Mouse (Mus musculus) CH12.LX (cell line): ENCODE results near the gene Hnrnpa1. TPM values are rescaled to one million over a fixed set of nuclear protein-coding genes. Genes with fewer than 3 reads are reported as not detected.
A peak's percentile ranks its signal among the peaks of the same experiment; 100 is the strongest.

ENCODE experiments used
- DNase-seq: peaks from one replicate; pipeline ENCODE4 v3.0.0-alpha.2; 2013; ENCODE audit errors: extremely low read depth
- H3K27ac ChIP-seq: 2 replicates; pipeline ENCODE4 v1.5.1; 2012; ENCODE audit warnings: low read depth, mild to moderate bottlenecking, control low read depth, moderate library complexity; ENCODE audit not compliant: insufficient read depth
- H3K27me3 ChIP-seq: replicated peaks from 2 replicates; pipeline ENCODE3; 2012; ENCODE audit warnings: inconsistent platforms
- H3K36me3 ChIP-seq, 2 experiments: replicated peaks in 1 of 2; 2 replicates each; pipeline versions ENCODE3 to v1.6.1; 2012; ENCODE audit warnings: inconsistent platforms in 1 of 2, low read length in 1 of 2, mild to moderate bottlenecking in 1 of 2, mixed read lengths in 1 of 2, moderate library complexity in 1 of 2; ENCODE audit not compliant: control insufficient read depth in 1 of 2, insufficient read depth in 1 of 2
- H3K4me1 ChIP-seq, 2 experiments: 2 replicates each; pipeline ENCODE4 v1.6.1; 2012; ENCODE audit warnings: inconsistent platforms in 1 of 2, moderate library complexity in 1 of 2; ENCODE audit not compliant: insufficient read depth in 2 of 2, control insufficient read depth in 1 of 2
- H3K4me2 ChIP-seq: 2 replicates; pipeline ENCODE4 v1.6.1; 2012; ENCODE audit warnings: low read depth, mild to moderate bottlenecking, control low read depth; ENCODE audit not compliant: poor library complexity, insufficient read depth, severe bottlenecking
- H3K4me3 ChIP-seq, 3 experiments: fragments of 150-350 bp in 1 of 3; sonication (generic) in 1 of 3; replicated peaks in 1 of 3; 2 replicates each; pipeline versions ENCODE3 to v1.5.1; 2011 to 2012; ENCODE audit warnings: low read depth in 2 of 3, low read length in 2 of 3, mild to moderate bottlenecking in 2 of 3, moderate library complexity in 2 of 3, control low read depth in 1 of 3, improper control_type of control experiment in 1 of 3, inconsistent platforms in 1 of 3, mixed read lengths in 1 of 3; ENCODE audit not compliant: poor library complexity in 1 of 3
- H3K79me2 ChIP-seq: replicated peaks from 2 replicates; pipeline ENCODE4 v1.6.1; 2012; ENCODE audit warnings: mild to moderate bottlenecking, moderate library complexity; ENCODE audit not compliant: control insufficient read depth, poor library complexity, insufficient read depth, severe bottlenecking; ENCODE audit errors: extremely low read depth
- H3K9ac ChIP-seq: 2 replicates; pipeline ENCODE4 v1.6.1; 2012; ENCODE audit warnings: low read depth, mild to moderate bottlenecking, control low read depth, moderate library complexity; ENCODE audit not compliant: insufficient read depth
- H3K9me3 ChIP-seq: replicated peaks from 2 replicates; pipeline ENCODE3; 2012; ENCODE audit warnings: low read length, inconsistent platforms, mixed read lengths
- BHLHE40 ChIP-seq: IDR thresholded peaks from 2 replicates; pipeline ENCODE4 v1.6.1; 2011; ENCODE audit warnings: mild to moderate bottlenecking, low read depth, low read length, improper control_type of control experiment
- CHD1 ChIP-seq: IDR thresholded peaks from 2 replicates; pipeline ENCODE4 v1.6.1; 2012; ENCODE audit warnings: low read depth, low read length, improper control_type of control experiment, inconsistent platforms
- CHD2 ChIP-seq: IDR thresholded peaks from 2 replicates; pipeline ENCODE4 v1.6.1; 2011; ENCODE audit warnings: low read length, improper control_type of control experiment
- CTCF ChIP-seq, 2 experiments: IDR thresholded peaks in 1 of 2; conservative IDR thresholded peaks in 1 of 2; 2 replicates each; pipeline ENCODE4 v1.5.1; 2011 to 2012; ENCODE audit warnings: low read depth in 2 of 2, low read length in 2 of 2, improper control_type of control experiment in 1 of 2, inconsistent platforms in 1 of 2, mild to moderate bottlenecking in 1 of 2, moderate library complexity in 1 of 2
- E2F4 ChIP-seq: IDR thresholded peaks from 2 replicates; pipeline ENCODE4 v1.6.1; 2011; ENCODE audit warnings: low read depth, low read length, improper control_type of control experiment; ENCODE audit not compliant: insufficient replicate concordance
- ELF1 ChIP-seq: IDR thresholded peaks from 2 replicates; pipeline ENCODE4 v1.6.1; 2014; ENCODE audit warnings: low read depth, mild to moderate bottlenecking, inconsistent platforms, low read length, improper control_type of control experiment
- EP300 ChIP-seq: IDR thresholded peaks from 2 replicates; pipeline ENCODE4 v1.6.1; 2011; ENCODE audit warnings: low read length, improper control_type of control experiment
- ETS1 ChIP-seq: conservative IDR thresholded peaks from 2 replicates; pipeline ENCODE4 v1.6.1; 2012; ENCODE audit warnings: low read depth, mild to moderate bottlenecking, inconsistent platforms, low read length, improper control_type of control experiment, moderate library complexity
- GABPA ChIP-seq: IDR thresholded peaks from 2 replicates; pipeline ENCODE4 v1.6.1; 2012; ENCODE audit warnings: low read depth, low read length, improper control_type of control experiment, inconsistent platforms; ENCODE audit not compliant: insufficient replicate concordance
- HCFC1 ChIP-seq: IDR thresholded peaks from 2 replicates; pipeline ENCODE4 v1.6.1; 2012; ENCODE audit warnings: low read depth, mild to moderate bottlenecking, inconsistent platforms, low read length, improper control_type of control experiment
- IRF4 ChIP-seq: IDR thresholded peaks from 2 replicates; pipeline ENCODE4 v1.6.1; 2014; ENCODE audit warnings: low read depth, mild to moderate bottlenecking, inconsistent platforms, low read length, improper control_type of control experiment
- JUN ChIP-seq: IDR thresholded peaks from 2 replicates; pipeline ENCODE4 v1.6.1; 2011; ENCODE audit warnings: low read depth, mild to moderate bottlenecking, low read length, improper control_type of control experiment, moderate library complexity; ENCODE audit not compliant: insufficient read depth
- JUND ChIP-seq: conservative IDR thresholded peaks from 2 replicates; pipeline ENCODE4 v1.6.1; 2011; ENCODE audit warnings: low read depth, low read length, improper control_type of control experiment
- KAT2A ChIP-seq: IDR thresholded peaks from 2 replicates; pipeline ENCODE4 v1.6.1; 2012; ENCODE audit warnings: low read length, improper control_type of control experiment, inconsistent platforms; ENCODE audit not compliant: insufficient replicate concordance
- MAFK ChIP-seq: IDR thresholded peaks from 2 replicates; pipeline ENCODE4 v1.6.1; 2011; ENCODE audit warnings: low read length, improper control_type of control experiment; ENCODE audit not compliant: insufficient replicate concordance
- MAX ChIP-seq: IDR thresholded peaks from 2 replicates; pipeline ENCODE4 v1.6.1; 2011; ENCODE audit warnings: low read length, improper control_type of control experiment
- MAZ ChIP-seq: IDR thresholded peaks from 2 replicates; pipeline ENCODE4 v1.6.1; 2012; ENCODE audit warnings: low read depth, mild to moderate bottlenecking, inconsistent platforms, low read length, improper control_type of control experiment, moderate library complexity
- MEF2A ChIP-seq: IDR thresholded peaks from 2 replicates; pipeline ENCODE4 v1.6.1; 2014; ENCODE audit warnings: low read depth, mild to moderate bottlenecking, inconsistent platforms, low read length, improper control_type of control experiment, borderline replicate concordance
- MXI1 ChIP-seq: IDR thresholded peaks from 2 replicates; pipeline ENCODE4 v1.6.1; 2011; ENCODE audit warnings: mild to moderate bottlenecking, low read depth, low read length, improper control_type of control experiment
- MYC ChIP-seq: IDR thresholded peaks from 2 replicates; pipeline ENCODE4 v1.6.1; 2011; ENCODE audit warnings: low read depth, mild to moderate bottlenecking, improper control_type of control experiment, low read length
- NELFE ChIP-seq: IDR thresholded peaks from 2 replicates; pipeline ENCODE4 v1.6.1; 2011; ENCODE audit warnings: low read depth, low read length, improper control_type of control experiment
- NRF1 ChIP-seq: IDR thresholded peaks from 2 replicates; pipeline ENCODE4 v1.6.1; 2014; ENCODE audit warnings: low read depth, mild to moderate bottlenecking, inconsistent platforms, low read length, improper control_type of control experiment, moderate library complexity
- PAX5 ChIP-seq: IDR thresholded peaks from 2 replicates; pipeline ENCODE4 v1.6.1; 2012; ENCODE audit warnings: low read length, inconsistent platforms, mixed read lengths
- POLR2A ChIP-seq: IDR thresholded peaks from 2 replicates; pipeline ENCODE4 v1.6.1; 2011; ENCODE audit warnings: low read depth, mild to moderate bottlenecking, improper control_type of control experiment, low read length
- POLR2AphosphoS2 ChIP-seq: IDR thresholded peaks from 2 replicates; pipeline ENCODE4 v1.6.1; 2011; ENCODE audit warnings: low read depth, low read length, improper control_type of control experiment
- RAD21 ChIP-seq: IDR thresholded peaks from 2 replicates; pipeline ENCODE4 v1.6.1; 2011; ENCODE audit warnings: low read depth, mild to moderate bottlenecking, low read length, improper control_type of control experiment, moderate library complexity
- RCOR1 ChIP-seq: conservative IDR thresholded peaks from 2 replicates; pipeline ENCODE4 v1.6.1; 2012; ENCODE audit warnings: low read depth, mild to moderate bottlenecking, inconsistent platforms, low read length, improper control_type of control experiment
- SIN3A ChIP-seq: IDR thresholded peaks from 2 replicates; pipeline ENCODE4 v1.6.1; 2012; ENCODE audit warnings: low read length, improper control_type of control experiment, inconsistent platforms
- SMC3 ChIP-seq: IDR thresholded peaks from 2 replicates; pipeline ENCODE4 v1.6.1; 2011; ENCODE audit warnings: low read depth, low read length, improper control_type of control experiment
- TBP ChIP-seq: conservative IDR thresholded peaks from 2 replicates; pipeline ENCODE4 v1.6.1; 2011; ENCODE audit warnings: low read depth, low read length, improper control_type of control experiment
- TCF12 ChIP-seq: IDR thresholded peaks from 2 replicates; pipeline ENCODE4 v1.6.1; 2014; ENCODE audit warnings: low read depth, mild to moderate bottlenecking, inconsistent platforms, low read length, improper control_type of control experiment
- UBTF ChIP-seq: IDR thresholded peaks from 2 replicates; pipeline ENCODE4 v1.6.1; 2012; ENCODE audit warnings: low read depth, mild to moderate bottlenecking, inconsistent platforms, low read length, improper control_type of control experiment, moderate library complexity
- USF1 ChIP-seq: IDR thresholded peaks from 2 replicates; pipeline ENCODE4 v1.6.1; 2014; ENCODE audit warnings: low read depth, mild to moderate bottlenecking, inconsistent platforms, low read length, improper control_type of control experiment
- USF2 ChIP-seq: conservative IDR thresholded peaks from 2 replicates; pipeline ENCODE4 v1.6.1; 2011; ENCODE audit warnings: low read depth, low read length, improper control_type of control experiment
- ZC3H11A ChIP-seq: IDR thresholded peaks from 2 replicates; pipeline ENCODE4 v1.6.1; 2012; ENCODE audit warnings: low read depth, mild to moderate bottlenecking, inconsistent platforms, low read length, improper control_type of control experiment
- ZKSCAN1 ChIP-seq: IDR thresholded peaks from 2 replicates; pipeline ENCODE4 v1.6.1; 2012; ENCODE audit warnings: low read depth, inconsistent platforms, low read length, improper control_type of control experiment, borderline replicate concordance
- ZMIZ1 ChIP-seq: IDR thresholded peaks from 2 replicates; pipeline ENCODE4 v1.6.1; 2012; ENCODE audit warnings: low read depth, mild to moderate bottlenecking, inconsistent platforms, low read length, improper control_type of control experiment
- ZNF384 ChIP-seq: IDR thresholded peaks from 2 replicates; pipeline ENCODE4 v1.6.1; 2012; ENCODE audit warnings: low read depth, low read length, improper control_type of control experiment, inconsistent platforms
- dilution Hi-C: fragments of 300-500 bp; cut with MboI; formaldehyde crosslinking; loops from 2 replicates; pipeline ENCODE4 v1.14.3; 2020; ENCODE audit warnings: low sequenced_read_pairs; ENCODE audit not compliant: extremely low pct_unique_long_range_greater_than_20kb, extremely low pct_ligation_motif_present
- in situ Hi-C: fragments of 300-500 bp; cut with MboI; formaldehyde crosslinking; loops from 3 replicates; pipeline ENCODE4 v1.14.3; 2019; ENCODE audit warnings: low sequenced_read_pairs, low pct_ligation_motif_present, low pct_unique_long_range_greater_than_20kb, mixed read lengths
- polyA plus RNA-seq: library from polyadenylated mRNA; unstranded; fragments of >175 nt; gene quantifications from 2 replicates; pipeline ENCODE4 v1.2.1, GENCODE M21; 2012; ENCODE audit warnings: low read depth; ENCODE audit not compliant: insufficient read length
- total RNA-seq, 2 experiments: library from RNA; depleted of rRNA; stranded (reverse); fragments of 300-350 nt in 1 of 2; fragments of >200 nt in 1 of 2; gene quantifications; 2 replicates each; pipeline ENCODE4 v1.2.3; 2012 to 2014

Gene Hnrnpa1
- total and polyA plus RNA-seq, 3 experiments, result 635 to 1,799 (median 757) TPM

DNA sequence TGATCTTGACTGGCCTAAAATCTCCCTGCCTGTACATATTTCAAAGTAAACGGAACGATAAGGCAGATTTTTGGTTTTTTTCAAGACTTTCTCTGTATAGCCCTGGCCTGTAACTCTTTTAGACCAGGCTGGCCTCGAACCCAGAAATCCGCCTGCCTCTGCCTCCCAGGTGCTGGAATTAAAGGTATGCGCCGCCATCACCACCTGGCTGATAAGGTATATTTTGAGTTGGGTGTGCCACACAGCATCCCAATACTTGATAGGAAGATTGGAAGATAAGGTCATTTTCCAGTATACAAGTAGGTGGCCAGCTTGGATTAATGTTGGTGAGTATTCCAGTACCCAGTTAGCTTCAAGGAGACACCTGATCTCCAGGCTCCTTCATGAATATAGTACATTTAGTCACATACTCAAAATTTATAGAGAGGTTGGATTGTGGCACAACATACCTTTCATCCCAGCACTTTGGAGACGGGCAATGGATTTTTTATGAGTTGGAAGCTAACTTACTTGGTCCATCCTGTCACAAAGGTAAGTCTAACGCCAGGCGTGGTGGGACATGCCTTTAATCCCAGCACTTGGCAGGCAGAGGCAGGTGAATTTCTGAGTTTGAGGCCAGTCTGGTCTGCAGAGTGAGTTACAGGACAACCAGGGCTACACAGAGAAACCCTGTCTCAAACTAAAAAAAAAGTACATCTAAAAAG is 7.0 kb downstream of the Hnrnpa1 start:
- H3K36me3 ChIP-seq, result peaks cover 49 to 83% of the 10 kb centered on the region in 2 experiments
- no peak for TF ChIP-seq HCFC1
- no peak for TF ChIP-seq USF2
- TF ChIP-seq CHD1, result peak; percentile 28; the same call in 1 of the 2 replicates
- no peak for TF ChIP-seq ZNF384
- no peak for TF ChIP-seq KAT2A
- TF ChIP-seq E2F4, result no peak
- TF ChIP-seq MEF2A, result no peak
- TF ChIP-seq MAX, result no peak
- peak; percentile 32; the same call in 1 of the 2 replicates for TF ChIP-seq NELFE
- TF ChIP-seq CHD2, result 0 out of 2 replicates have a peak, but pooled peaks have one; percentile 4
- no peak for TF ChIP-seq JUND
- no peak for TF ChIP-seq EP300
- no peak for TF ChIP-seq USF1
- no peak for TF ChIP-seq UBTF
- no peak for TF ChIP-seq MAZ
- no peak for TF ChIP-seq SMC3
- no peak for TF ChIP-seq PAX5
- TF ChIP-seq TBP, result no peak
- no peak; the same call in 1 of the 2 replicates for TF ChIP-seq POLR2AphosphoS2
- TF ChIP-seq GABPA, result no peak
- TF ChIP-seq MXI1, result peak; percentile 31; the same call in 1 of the 2 replicates
- TF ChIP-seq SIN3A, result 0 out of 2 replicates have a peak, but pooled peaks have one; percentile 36
- TF ChIP-seq POLR2A, result peak; percentile 17; the same call in 1 of the 2 replicates
- peak; percentile 40; the same call in 1 of the 2 replicates for TF ChIP-seq ZMIZ1
- TF ChIP-seq ELF1, result no peak
- TF ChIP-seq TCF12, result no peak
- TF ChIP-seq MAFK, result 0 out of 2 replicates have a peak, but pooled peaks have one; percentile 10
- no peak for TF ChIP-seq ETS1
- no peak for TF ChIP-seq ZC3H11A
- no peak for TF ChIP-seq IRF4
- no peak for TF ChIP-seq RAD21
- TF ChIP-seq JUN, result no peak
- TF ChIP-seq ZKSCAN1, result no peak
- TF ChIP-seq RCOR1, result no peak
- no peak for TF ChIP-seq NRF1
- TF ChIP-seq MYC, result peak; percentile 15; the same call in 1 of the 2 replicates
- TF ChIP-seq CTCF (conservative IDR thresholded peaks at IDR 0.05 in 1 of 2, IDR thresholded peaks at IDR 0.05 in 1 of 2; ENCODE audit: low read depth in 2 of 2, low read length in 2 of 2), result no peak
- TF ChIP-seq BHLHE40, result no peak
- TF ChIP-seq, all 38 proteins: peak for 9
- in situ Hi-C loops, result no loop called here
- H3K79me2 ChIP-seq, result peaks cover 28% of the 10 kb centered on the region
- peaks cover 0 to 23% of the 10 kb centered on the region in 2 experiments; a peak in 2 of 4 replicates for H3K4me1 ChIP-seq
- dilution Hi-C loops, result no loop called here
- no peak overlapping the region for H3K4me3 ChIP-seq
- H3K4me2 ChIP-seq, result no peak overlapping the region
- DNase-seq, result no peak
- H3K27ac ChIP-seq, result no peak overlapping the region
- no peak overlapping the region for H3K9ac ChIP-seq
- H3K9me3 ChIP-seq, result no peaks in the 10 kb centered on the region
- no peaks in the 10 kb centered on the region for H3K27me3 ChIP-seq
